Mouse (Mus musculus) thymus, postnatal 14 days (tissue): Measurements from ENCODE around the gene Mob3a.
"Not testable (repeated sequence)": the region's sequence is repeated elsewhere in the genome, so short reads cannot be mapped to it uniquely, and the experiment has no call there.

Experiments used
- DNase-seq: peaks from one replicate; pipeline ENCODE4 v3.0.0; 2021

Mob3a gene

GRCm38 (mm10) chr10:80659213-80659612, 42.6 kb downstream of the Mob3a start:
- DNase-seq, result peak; percentile 85

DNA sequence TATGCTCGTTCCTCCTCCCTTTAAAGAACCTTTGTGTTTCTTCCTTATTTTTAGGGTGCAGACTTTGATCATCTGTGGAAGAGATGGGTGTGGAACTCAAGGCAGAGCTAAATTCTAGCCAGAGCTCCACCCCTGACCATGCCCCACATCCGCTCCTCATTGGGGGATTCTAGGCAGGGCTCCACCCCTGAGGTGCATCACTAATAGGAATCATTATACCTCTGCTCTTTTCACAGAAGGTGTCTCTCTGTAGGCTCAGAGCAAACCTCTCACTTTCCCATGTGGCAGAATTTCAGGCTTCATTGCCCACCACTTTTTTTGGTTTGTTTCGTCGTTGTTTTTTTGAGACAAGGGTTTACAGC, 43.0 kb downstream of the Mob3a start:
- peak; percentile 63 for DNase-seq

GRCm38 (mm10) chr10:80658194-80658840, 43.5 kb downstream of the Mob3a start:
- DNase-seq, result peak; percentile 43

- DNase-seq, result peak; percentile 60
These were observed 44.7 kb downstream of the Mob3a start, which contains the start of gene Btbd2 for GRCm38 (mm10) chr10:80656863-80657623. Btbd2 (minus strand) TSS chr10:80657071.

- peak; percentile 98 for DNase-seq
These were observed 45.5 kb downstream of the Mob3a start for GRCm38 (mm10) chr10:80656130-80656862.

- DNase-seq, result no peak
These were observed 46.2 kb downstream of the Mob3a start for GRCm38 (mm10) chr10:80655406-80656129.

DNA sequence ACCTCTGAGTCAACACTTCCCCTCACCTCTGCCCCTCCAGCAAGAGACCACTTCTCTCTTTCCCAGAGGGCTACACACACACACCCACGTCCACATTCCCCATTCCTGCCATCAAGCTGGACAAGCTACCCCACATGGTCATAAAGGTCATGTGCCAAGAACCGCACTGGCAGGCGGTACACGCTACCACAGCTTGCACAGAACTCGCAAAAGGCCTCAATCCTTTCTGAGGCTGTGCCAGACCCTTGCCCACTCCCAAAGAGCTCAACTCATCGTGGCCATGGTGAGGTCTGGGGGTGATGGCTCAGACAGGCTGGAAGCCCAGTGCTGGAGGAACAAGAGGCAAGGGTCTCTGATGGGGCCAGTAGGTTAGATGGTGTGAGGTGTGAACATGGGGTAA, 46.9 kb downstream of the Mob3a start:
- no peak for DNase-seq

GRCm38 (mm10) chr10:80653156-80653720, 48.5 kb downstream of the Mob3a start:
- DNase-seq, result no peak

DNA sequence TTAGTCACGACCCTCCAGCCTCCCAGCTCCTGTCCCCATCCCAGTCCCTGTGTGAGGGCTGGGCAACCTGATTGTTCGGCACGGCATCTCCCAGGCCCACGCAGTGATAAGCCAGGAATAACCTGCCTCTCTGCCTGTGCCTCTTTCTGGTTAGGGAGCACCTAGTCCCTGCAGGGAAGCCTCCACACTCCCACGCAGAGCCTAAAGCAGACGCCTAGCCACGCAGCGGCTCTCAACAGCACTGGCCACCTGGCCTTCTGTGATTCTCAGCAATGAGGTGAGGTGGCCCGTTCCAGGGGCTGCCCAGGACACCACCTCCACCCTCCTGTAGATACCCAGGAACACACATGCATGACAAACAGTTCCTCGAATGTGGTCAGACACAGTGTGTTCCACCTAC, 51.4 kb downstream of the Mob3a start:
- no peak for DNase-seq

DNA sequence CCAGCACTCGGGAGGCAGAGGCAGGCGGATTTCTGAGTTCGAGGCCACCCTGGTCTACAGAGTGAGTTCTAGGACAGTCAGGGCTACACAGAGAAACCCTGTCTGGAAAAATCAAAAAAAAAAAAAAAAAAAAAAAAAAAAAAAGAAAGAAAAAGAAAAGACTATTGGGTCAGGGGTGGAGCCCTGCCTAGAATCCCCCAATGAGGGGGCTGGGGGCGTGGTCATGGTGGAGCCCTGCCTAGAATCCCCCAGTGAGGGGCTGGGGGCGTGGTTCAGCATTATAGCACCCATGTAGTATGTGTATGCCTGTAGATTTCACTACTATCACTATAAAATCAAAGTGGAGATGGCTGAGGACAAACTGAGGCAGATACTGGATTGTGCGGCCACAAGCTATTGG, 51.9 kb downstream of the Mob3a start:
- not testable (repeated sequence) for DNase-seq

DNA sequence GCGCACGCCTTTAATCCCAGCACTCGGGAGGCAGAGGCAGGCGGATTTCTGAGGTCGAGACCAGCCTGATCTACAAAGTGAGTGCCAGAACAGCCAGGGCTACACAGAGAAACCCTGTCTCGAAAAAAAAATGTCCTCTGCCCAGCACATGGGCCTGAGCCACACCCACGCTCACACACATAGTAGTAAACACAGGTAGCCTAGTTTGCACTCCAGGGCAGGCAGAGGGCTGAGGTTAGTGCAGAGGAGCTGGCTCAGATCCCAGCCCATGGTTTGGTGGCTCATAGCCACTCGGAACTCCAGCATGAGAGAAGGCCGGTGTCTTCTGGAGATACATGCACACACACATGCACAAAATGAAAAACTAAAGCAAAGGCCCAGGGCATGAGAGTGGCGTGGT, 54.8 kb downstream of the Mob3a start:
- no peak for DNase-seq

GRCm38 (mm10) chr10:80635345-80635744, 66.4 kb downstream of the Mob3a start:
- no peak for DNase-seq
